In the genomic region with DNA sequence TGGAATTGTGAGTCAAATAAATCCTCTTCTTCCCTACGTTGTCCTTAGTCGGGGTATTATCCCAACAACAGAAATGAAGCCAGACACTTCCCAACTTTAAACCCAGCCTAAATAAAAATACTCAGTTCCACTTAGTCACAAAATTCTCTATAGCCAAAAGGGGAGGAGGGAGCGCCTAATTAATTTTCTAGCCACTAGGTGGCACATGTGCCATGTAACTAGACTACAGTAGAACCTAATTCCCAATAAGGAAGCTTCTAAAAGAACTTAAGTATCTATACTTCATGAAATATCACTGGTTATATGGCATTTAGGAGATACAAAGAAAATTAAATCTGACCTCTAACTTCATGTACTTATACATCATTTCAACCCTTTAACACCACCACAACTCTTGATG, we compare ENCODE assay signal across 9 mouse cellular contexts.
DNase-seq lines count a peak whose midpoint lies in the region; TF ChIP-seq lines count a peak whose summit lies in the region.
"Had no signal": no experiment of that assay in that cellular context is flagged by ENCODE, and none has a peak within 500 bp of the region (broad histone marks: within the 10 kb centered on the region; RNA-seq: fewer than 3 reads in every experiment).

No protein-coding gene starts in this region.

- 27% methylated on average over 3 of the region's 3 CpGs for WGBS in lung, adult 2 months

- peak; percentile 46 to 88 for DNase-seq in adrenal gland, adult (ENCODE audit: inconsistent age in 2 of 2, low spot score in 1 of 2)
- no peak for DNase-seq in adrenal gland, postnatal 4 days (ENCODE audit: low spot score in 2 of 2)
- peak; percentile 32 to 71 for DNase-seq in CD8-positive naive resting alpha-beta T cell, adult 2 months (ENCODE audit: low read depth in 2 of 2, low spot score in 2 of 2)
- peak; percentile 58 for DNase-seq in c-Kit-positive CD71-positive TER-119-positive erythroid progenitor cells, embryonic 14.5 days (ENCODE audit: low spot score)
- DNase-seq in gastrocnemius, adult 18-20 months (ENCODE audit: low spot score) = peak; percentile 80
- DNase-seq in kidney, postnatal 36 days = peak; percentile 69 to 81
- DNase-seq in lung, adult 2 months = peak; percentile 41
- peak; percentile 48 for DNase-seq in right cerebral cortex, postnatal 25 days

- H3K4me1 ChIP-seq in lung, adult 2 months (ENCODE audit: control insufficient read depth, insufficient read depth, low read length) = no peaks in the 10 kb centered on the region
- H3K4me1 ChIP-seq: lung, embryonic 15.5 days had no signal

- no peak for TF ChIP-seq POLR2A in lung, adult 2 months (IDR thresholded peaks at IDR 0.05; ENCODE audit: borderline replicate concordance, extremely low read depth, low read depth, low read length)

- no peak overlapping the region for H3K4me3 ChIP-seq in lung, adult 2 months (replicated peaks; ENCODE audit: extremely low read depth, low read depth, low read length)
- H3K4me3 ChIP-seq: lung, embryonic 15.5 days had no signal

- peak; percentile 23; the same call in 1 of the 2 replicates for TF ChIP-seq CTCF in lung, adult 2 months (IDR thresholded peaks at IDR 0.05; ENCODE audit: insufficient read depth, low read length)

Comparison
In these comparisons a context has a peak if more than half of its experiments do, and no peak if none do; other contexts are left out.
1. DNase-seq: peak in adrenal gland, adult (2 of 2), CD8-positive naive resting alpha-beta T cell, adult 2 months (2 of 2), c-Kit-positive CD71-positive TER-119-positive erythroid progenitor cells, embryonic 14.5 days (single experiment), gastrocnemius, adult 18-20 months (single experiment), kidney, postnatal 36 days (2 of 2), lung, adult 2 months (single experiment) and right cerebral cortex, postnatal 25 days (single experiment); none in adrenal gland, postnatal 4 days (0 of 2).